Mouse (Mus musculus): Measurements from ENCODE around the gene Lasp1. TPM values are rescaled to one million over a fixed set of nuclear protein-coding genes. Genes with fewer than 3 reads are reported as not detected.
A peak's percentile ranks its signal among the peaks of the same experiment; 100 is the strongest.

Gene Lasp1
- polyA plus RNA-seq, 1 experiment from 2014 or later, result 202 TPM

DNA sequence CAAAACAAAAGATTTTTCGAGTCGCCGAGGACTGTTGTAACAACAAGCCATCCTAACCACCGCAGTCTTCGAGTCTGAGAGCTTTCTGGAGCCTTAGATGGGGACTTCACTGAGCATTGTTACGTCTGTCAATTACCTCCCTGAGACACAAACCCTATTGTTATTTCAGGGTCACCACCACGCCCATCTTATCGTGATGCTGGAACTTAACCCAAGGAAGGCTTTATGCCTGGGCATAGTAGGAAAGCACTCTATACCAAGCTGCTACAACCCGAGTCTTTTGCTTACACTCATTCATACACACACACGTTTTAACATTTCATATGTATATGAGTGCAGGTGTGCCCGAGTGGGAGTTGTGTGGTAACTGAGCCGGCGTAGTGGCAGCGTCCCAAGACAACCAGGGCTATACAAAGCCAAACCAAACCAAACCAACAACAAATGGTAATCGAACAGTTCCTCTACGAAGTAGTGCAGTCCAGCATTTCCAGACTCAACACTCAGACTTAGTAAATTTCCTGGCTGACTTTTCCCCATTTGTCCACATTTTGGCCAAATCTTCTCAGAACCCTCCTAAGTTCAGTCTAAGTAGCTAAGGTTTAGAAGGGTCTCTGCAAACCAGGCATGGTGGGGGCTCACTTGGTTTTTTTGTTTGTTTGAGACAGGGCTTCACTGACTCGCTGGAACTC is 22.8 kb upstream of the Lasp1 start, which contains the start of gene 1700001P01Rik:
Gene 1700001P01Rik (minus strand): TSS at position 111 of the 689 bp plus-strand sequence.
- 45% methylated on average over 17 of the region's 17 CpGs for WGBS

DNA sequence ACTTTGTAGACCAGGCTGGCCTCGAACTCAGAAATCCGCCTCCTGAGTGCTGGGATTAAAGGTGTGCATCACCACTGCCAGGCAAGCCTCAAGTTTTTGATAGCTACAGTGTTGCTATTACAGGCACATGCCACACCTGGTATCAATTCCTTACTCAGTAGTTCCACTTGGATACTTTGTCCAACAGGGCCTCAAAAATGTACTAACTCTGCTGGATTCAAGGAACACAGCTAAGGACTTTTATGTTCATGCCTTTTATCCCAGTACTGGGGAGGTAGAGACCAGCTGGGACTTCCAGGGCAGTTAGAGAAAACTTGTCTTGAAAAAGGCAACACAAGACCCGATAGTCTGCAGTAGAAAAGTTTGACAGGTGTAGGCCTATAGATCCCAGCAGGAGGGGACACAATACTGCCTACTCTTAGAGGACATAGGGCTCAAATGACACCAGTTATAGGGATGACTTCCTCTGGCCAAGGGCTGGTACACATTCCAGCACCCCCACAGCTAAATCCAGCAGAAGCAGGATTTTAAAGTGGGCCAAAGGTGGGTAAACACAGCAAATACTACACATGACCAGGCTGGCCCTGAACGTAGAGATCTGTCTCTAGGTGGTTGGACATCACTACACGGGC is 22.2 kb upstream of the Lasp1 start:
- Histone ChIP-seq H3K27me3 (ENCODE audit: control insufficient read depth, insufficient read depth, low read depth, low read length) (no peaks in the 10 kb centered on the region), H3K27ac (ENCODE audit: low read length) (no peak overlapping the region), H3K4me2 (ENCODE audit: low read length) (no peak overlapping the region), H3K36me3 (ENCODE audit: control insufficient read depth, insufficient read depth, low read length) (peaks cover 35% of the 10 kb centered on the region), H3K4me3 (ENCODE audit: low read depth, low read length) (no peak overlapping the region), H3K9me3 (replicated peaks; ENCODE audit: control insufficient read depth, low read length, poor library complexity, severe bottlenecking) (no peaks in the 10 kb centered on the region), H3K9ac (ENCODE audit: low read depth, low read length) (no peak overlapping the region), H3K4me1 (ENCODE audit: control insufficient read depth, insufficient read depth, low read length) (peaks cover 18% of the 10 kb centered on the region)
- WGBS, result 58% methylated on average over 5 of the region's 5 CpGs
- ATAC-seq, result peak; percentile 25; the same call in 1 of the 2 replicates

More for the DNA sequence above, 22.8 kb upstream of the Lasp1 start, which contains the start of gene 1700001P01Rik:
- Histone ChIP-seq H3K9me3 (replicated peaks; ENCODE audit: control insufficient read depth, low read length, poor library complexity, severe bottlenecking) (no peaks in the 10 kb centered on the region), H3K4me2 (ENCODE audit: low read length) (no peak within 1 kb of the TSS), H3K27me3 (ENCODE audit: control insufficient read depth, insufficient read depth, low read depth, low read length) (no peaks in the 10 kb centered on the region), H3K4me3 (ENCODE audit: low read depth, low read length) (no peak within 1 kb of the TSS), H3K9ac (ENCODE audit: low read depth, low read length) (no peak within 1 kb of the TSS), H3K36me3 (ENCODE audit: control insufficient read depth, insufficient read depth, low read length) (peaks cover 35% of the 10 kb centered on the region), H3K4me1 (ENCODE audit: control insufficient read depth, insufficient read depth, low read length) (peaks cover 13% of the 10 kb centered on the region), H3K27ac (ENCODE audit: low read length) (no peak within 1 kb of the TSS)
- no peak for ATAC-seq

GRCm38 (mm10) chr11:97777129-97777529 is 21.7 kb upstream of the Lasp1 start:
- Histone ChIP-seq H3K4me1 (ENCODE audit: control insufficient read depth, insufficient read depth, low read length) (peaks cover 18% of the 10 kb centered on the region), H3K9me3 (replicated peaks; ENCODE audit: control insufficient read depth, low read length, poor library complexity, severe bottlenecking) (no peaks in the 10 kb centered on the region), H3K27me3 (ENCODE audit: control insufficient read depth, insufficient read depth, low read depth, low read length) (no peaks in the 10 kb centered on the region), H3K4me3 (ENCODE audit: low read depth, low read length) (no peak overlapping the region), H3K36me3 (ENCODE audit: control insufficient read depth, insufficient read depth, low read length) (peaks cover 35% of the 10 kb centered on the region), H3K27ac (ENCODE audit: low read length) (no peak overlapping the region), H3K4me2 (ENCODE audit: low read length) (no peak overlapping the region), H3K9ac (ENCODE audit: low read depth, low read length) (no peak overlapping the region)
- WGBS, result 43% methylated on average over 2 of the region's 2 CpGs
- no peak for ATAC-seq

DNA sequence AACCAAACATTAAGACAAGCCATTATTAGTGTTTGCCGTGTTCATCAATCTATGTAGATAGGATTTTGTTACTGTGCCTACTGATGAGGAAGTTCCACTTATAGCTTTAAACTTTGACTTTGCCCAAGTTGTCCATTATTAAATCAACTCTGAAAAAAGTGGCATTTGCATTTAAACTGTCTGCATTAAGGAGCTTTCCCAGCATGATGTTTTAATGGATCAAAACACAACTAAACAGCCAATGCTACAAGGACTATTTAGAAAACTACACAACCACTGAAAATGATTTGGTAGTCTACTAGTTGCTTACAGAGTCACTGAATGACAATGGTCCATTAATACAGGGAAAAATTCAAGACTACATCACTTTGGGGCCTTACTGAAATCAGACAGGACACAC is 19.9 kb upstream of the Lasp1 start:
- Histone ChIP-seq H3K9ac (ENCODE audit: low read depth, low read length) (no peak overlapping the region), H3K4me1 (ENCODE audit: control insufficient read depth, insufficient read depth, low read length) (peaks cover 18% of the 10 kb centered on the region), H3K36me3 (ENCODE audit: control insufficient read depth, insufficient read depth, low read length) (peaks cover 35% of the 10 kb centered on the region), H3K4me2 (ENCODE audit: low read length) (no peak overlapping the region), H3K9me3 (replicated peaks; ENCODE audit: control insufficient read depth, low read length, poor library complexity, severe bottlenecking) (no peaks in the 10 kb centered on the region), H3K4me3 (ENCODE audit: low read depth, low read length) (no peak overlapping the region), H3K27me3 (ENCODE audit: control insufficient read depth, insufficient read depth, low read depth, low read length) (no peaks in the 10 kb centered on the region), H3K27ac (ENCODE audit: low read length) (no peak overlapping the region)
- WGBS, result 95% methylated on average over 1 of the region's 1 CpGs
- no peak for ATAC-seq

GRCm38 (mm10) chr11:97779968-97780701 is 18.7 kb upstream of the Lasp1 start:
- no peak for ATAC-seq
- Histone ChIP-seq H3K27ac (ENCODE audit: low read length) (no peak overlapping the region), H3K36me3 (ENCODE audit: control insufficient read depth, insufficient read depth, low read length) (peaks cover 34% of the 10 kb centered on the region), H3K9me3 (replicated peaks; ENCODE audit: control insufficient read depth, low read length, poor library complexity, severe bottlenecking) (no peaks in the 10 kb centered on the region), H3K9ac (ENCODE audit: low read depth, low read length) (no peak overlapping the region), H3K4me3 (ENCODE audit: low read depth, low read length) (no peak overlapping the region), H3K4me1 (ENCODE audit: control insufficient read depth, insufficient read depth, low read length) (peaks cover 18% of the 10 kb centered on the region), H3K27me3 (ENCODE audit: control insufficient read depth, insufficient read depth, low read depth, low read length) (no peaks in the 10 kb centered on the region), H3K4me2 (ENCODE audit: low read length) (peak overlapping the region; percentile 82; the same call in 1 of the 2 replicates)
- WGBS, result 76% methylated on average over 2 of the region's 2 CpGs

GRCm38 (mm10) chr11:97781478-97781831 is 17.3 kb upstream of the Lasp1 start:
- WGBS, result 4% methylated on average over 11 of the region's 11 CpGs
- Histone ChIP-seq H3K4me1 (ENCODE audit: control insufficient read depth, insufficient read depth, low read length) (peaks cover 18% of the 10 kb centered on the region), H3K36me3 (ENCODE audit: control insufficient read depth, insufficient read depth, low read length) (peaks cover 31% of the 10 kb centered on the region), H3K9ac (ENCODE audit: low read depth, low read length) (peak overlapping the region; percentile 91), H3K27me3 (ENCODE audit: control insufficient read depth, insufficient read depth, low read depth, low read length) (no peaks in the 10 kb centered on the region), H3K4me2 (ENCODE audit: low read length) (peak overlapping the region; percentile 82), H3K27ac (ENCODE audit: low read length) (peak overlapping the region; percentile 94), H3K4me3 (ENCODE audit: low read depth, low read length) (peak overlapping the region; percentile 78), H3K9me3 (replicated peaks; ENCODE audit: control insufficient read depth, low read length, poor library complexity, severe bottlenecking) (no peaks in the 10 kb centered on the region)
- ATAC-seq, result no peak

DNA sequence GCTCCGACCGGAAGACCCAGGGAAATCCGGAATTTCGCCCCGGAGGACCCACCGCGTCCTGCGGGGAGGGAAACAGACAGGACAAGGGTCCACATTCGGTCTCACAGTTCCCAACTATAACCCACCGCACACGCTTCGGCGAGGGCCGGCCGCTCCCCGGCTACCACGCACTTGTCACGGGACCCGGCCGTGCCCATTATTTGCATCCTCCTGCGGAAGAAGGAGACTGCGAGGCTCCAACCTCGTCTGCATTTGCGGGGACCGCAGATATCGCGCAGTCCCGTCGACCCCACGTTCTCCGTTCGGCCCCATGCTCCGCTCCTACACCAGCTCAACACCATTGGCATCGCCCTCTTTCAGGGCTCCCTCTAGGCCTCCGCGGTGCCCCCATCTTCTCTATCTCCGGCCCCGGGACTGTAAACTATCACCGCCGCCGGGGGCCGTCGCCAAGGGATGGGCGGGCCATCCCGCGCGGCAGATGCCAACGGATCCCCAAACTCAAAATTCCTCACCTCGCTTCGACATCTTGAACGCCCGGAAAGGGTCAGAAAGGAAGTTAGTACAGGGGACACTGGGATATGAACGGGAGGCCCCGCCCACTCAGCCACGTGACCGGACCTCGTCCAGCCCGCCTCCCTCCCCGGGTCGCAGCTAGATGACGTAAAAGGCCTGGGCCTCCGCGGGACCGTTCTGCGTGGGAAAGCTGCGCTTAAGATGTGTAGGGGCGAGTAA is 16.8 kb upstream of the Lasp1 start, which contains the start of gene Rpl23:
Gene Rpl23 (minus strand): TSS at position 606 of the 732 bp plus-strand sequence.
- Histone ChIP-seq H3K27ac (ENCODE audit: low read length) (peak within 1 kb of the TSS; percentile 94), H3K4me3 (ENCODE audit: low read depth, low read length) (peak within 1 kb of the TSS; percentile 78), H3K9me3 (replicated peaks; ENCODE audit: control insufficient read depth, low read length, poor library complexity, severe bottlenecking) (no peaks in the 10 kb centered on the region), H3K36me3 (ENCODE audit: control insufficient read depth, insufficient read depth, low read length) (peaks cover 28% of the 10 kb centered on the region), H3K4me1 (ENCODE audit: control insufficient read depth, insufficient read depth, low read length) (peaks cover 18% of the 10 kb centered on the region), H3K4me2 (ENCODE audit: low read length) (peak within 1 kb of the TSS; percentile 82), H3K27me3 (ENCODE audit: control insufficient read depth, insufficient read depth, low read depth, low read length) (no peaks in the 10 kb centered on the region), H3K9ac (ENCODE audit: low read depth, low read length) (peak within 1 kb of the TSS; percentile 91)
- peak; percentile 94 for ATAC-seq
- under 1% methylated on average over 67 of the region's 67 CpGs for WGBS

DNA sequence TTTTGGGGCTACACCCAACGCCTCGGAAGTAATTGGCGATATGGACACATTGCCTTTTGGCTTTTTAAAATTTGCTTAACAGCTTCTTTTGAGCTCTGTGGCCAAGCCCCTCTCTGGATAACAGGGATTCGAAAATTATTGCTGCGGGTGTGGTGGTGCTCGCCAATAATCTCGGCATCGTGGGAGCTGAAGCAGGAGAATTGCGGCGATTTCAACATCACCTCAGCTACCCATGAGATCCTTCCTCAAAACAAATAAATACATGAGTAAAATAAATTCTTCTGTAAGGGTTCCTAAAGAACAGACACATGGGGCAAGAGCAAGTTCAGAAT is 16.3 kb upstream of the Lasp1 start:
- ATAC-seq, result no peak
- Histone ChIP-seq H3K9me3 (replicated peaks; ENCODE audit: control insufficient read depth, low read length, poor library complexity, severe bottlenecking) (no peaks in the 10 kb centered on the region), H3K4me2 (ENCODE audit: low read length) (peak overlapping the region; percentile 71), H3K27ac (ENCODE audit: low read length) (peak overlapping the region; percentile 94), H3K27me3 (ENCODE audit: control insufficient read depth, insufficient read depth, low read depth, low read length) (no peaks in the 10 kb centered on the region), H3K4me3 (ENCODE audit: low read depth, low read length) (peak overlapping the region; percentile 78), H3K9ac (ENCODE audit: low read depth, low read length) (peak overlapping the region; percentile 68), H3K4me1 (ENCODE audit: control insufficient read depth, insufficient read depth, low read length) (peaks cover 18% of the 10 kb centered on the region), H3K36me3 (ENCODE audit: control insufficient read depth, insufficient read depth, low read length) (peaks cover 22% of the 10 kb centered on the region)
- WGBS, result 1% methylated on average over 10 of the region's 10 CpGs

All from midbrain, embryonic 16.5 days (tissue).